Mouse (Mus musculus) urinary bladder, postnatal 25 days (tissue): ENCODE results near the gene Rbbp8nl.
A peak's percentile ranks its signal among the peaks of the same experiment; 100 is the strongest.
"Not testable (repeated sequence)": the region's sequence is repeated elsewhere in the genome, so short reads cannot be mapped to it uniquely, and the experiment has no call there.

Source experiments
- DNase-seq: peaks from one replicate; pipeline ENCODE4 v3.0.0; 2022; ENCODE audit warnings: low spot score

Gene Rbbp8nl

DNA sequence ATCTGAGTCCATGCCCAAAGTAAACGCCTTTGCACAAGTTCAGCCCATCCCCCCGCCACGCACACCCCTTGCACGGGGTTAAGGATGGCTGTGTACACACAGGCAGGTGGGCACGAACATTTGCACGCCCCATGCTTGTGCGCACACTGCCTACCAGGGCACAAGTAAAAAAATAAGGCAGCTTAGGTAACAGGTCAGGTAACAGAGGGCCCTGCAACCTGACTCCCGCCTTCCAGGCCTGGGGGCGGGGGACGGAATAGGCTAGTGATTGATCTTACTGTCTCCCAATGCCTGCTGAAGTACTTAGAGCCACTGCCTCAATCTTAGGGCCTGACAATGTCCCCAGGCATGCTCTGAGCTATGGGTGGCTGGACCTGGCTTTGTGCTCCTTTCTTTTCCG lies 713 bp downstream of the Rbbp8nl start:
- DNase-seq, result no peak

- DNase-seq, result no peak
Measured at GRCm38 (mm10) chr2:180279321-180279720, 10.4 kb downstream of the Rbbp8nl start.

DNA sequence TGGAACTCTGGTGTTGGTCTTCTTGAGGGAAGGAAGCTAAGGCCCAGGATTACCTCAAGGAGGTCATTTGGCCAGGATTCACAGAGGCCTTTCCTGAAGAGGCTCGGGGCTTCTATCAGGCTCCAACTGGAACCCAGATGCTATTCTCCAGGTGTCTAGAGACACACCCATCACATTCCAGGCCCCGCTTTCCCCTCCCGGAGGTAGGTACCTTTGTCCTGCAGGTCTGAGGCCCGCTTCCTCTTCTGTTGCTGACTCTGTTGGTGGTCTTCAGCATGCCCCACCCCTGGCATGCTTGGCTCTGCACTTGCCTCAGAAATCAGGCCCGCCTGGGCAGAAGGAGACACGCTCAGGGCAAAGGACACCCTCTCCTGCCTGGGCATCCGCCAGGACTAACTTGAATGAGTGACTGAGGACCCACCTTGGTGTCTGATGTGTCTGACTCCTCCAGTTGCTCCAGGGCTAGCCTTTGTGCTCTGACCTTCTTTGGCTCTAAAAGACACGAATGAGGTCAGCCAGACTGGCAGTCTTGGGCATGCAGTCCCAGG lies 11.8 kb downstream of the Rbbp8nl start:
- no peak for DNase-seq

DNA sequence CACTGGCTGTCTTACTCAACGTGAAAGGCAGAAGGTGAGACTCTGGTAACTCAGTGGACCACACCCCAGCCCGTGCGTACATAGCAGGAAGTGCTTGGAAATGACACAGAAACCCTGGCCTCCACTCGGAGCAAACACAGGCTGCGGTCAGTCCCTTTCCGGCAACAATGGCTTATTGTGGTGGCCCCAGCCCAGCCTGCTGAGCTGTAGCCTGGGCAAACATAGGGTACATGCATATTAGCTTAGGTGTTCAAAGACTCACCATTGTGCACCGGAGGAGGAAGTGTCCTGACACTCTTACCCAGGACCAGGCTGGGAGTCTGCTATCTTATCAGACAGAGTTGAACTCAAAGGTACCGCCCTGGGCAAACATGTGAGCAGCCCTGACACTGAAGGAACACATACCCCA lies 12.8 kb downstream of the Rbbp8nl start:
- no peak for DNase-seq

DNA sequence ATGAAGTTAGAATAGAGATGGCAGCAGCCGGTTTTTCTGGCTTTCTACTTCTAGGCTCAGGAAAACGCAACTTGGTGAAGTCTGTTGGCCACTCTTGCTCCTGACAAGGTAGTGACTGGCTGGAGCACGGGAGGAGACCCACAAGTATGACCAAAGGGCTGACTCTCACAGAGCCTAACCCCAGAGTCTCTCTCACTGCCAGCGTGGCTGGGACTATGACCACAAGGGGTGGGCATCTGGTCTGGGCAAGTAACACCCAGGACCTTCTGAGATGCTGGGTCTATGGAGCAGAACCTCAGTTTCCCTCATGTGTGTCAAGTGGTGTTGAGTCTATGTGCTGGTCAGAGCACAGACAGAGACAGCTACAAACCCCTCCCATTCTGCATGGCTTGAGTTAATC lies 13.3 kb downstream of the Rbbp8nl start:
- no peak for DNase-seq

DNA sequence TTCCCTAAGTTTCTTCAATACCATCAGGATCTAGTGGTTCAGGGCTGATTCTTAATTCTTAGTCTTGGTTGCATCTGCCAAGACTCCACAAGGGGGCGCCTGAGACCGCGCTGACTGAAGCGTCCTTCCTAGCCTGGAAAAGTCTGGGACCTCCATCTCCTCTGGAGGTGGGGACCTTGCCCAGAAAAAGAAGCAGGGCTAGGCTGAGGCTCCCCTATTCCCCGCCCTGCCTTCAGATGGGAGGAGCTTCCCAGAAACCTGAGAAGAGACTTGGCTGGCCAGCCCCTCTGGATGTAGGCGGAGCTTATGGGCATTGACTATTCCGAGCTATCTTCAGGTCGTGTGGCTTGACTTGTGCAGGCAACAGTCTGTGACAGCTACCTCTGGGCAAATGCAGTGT lies 13.8 kb downstream of the Rbbp8nl start:
- peak; percentile 82 for DNase-seq

DNA sequence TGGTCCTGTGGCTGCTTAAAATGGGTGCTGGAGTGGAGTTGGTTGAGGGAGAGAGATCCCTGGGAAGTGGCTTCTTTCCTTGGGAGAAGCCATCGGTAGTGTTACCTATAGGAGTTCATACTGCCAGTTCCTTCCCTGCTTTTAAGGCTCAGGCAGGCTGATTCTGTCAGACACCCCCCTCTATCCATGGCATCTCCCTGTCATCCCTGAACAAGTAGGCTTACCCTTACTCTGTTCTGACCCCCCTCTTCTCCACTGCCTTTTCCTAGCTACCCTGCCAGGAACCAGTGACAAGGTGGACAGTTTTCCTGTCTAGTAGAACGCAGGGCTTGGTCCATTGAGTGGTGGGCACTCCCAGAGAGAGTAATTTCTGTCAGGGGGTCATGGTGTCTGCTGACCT lies 15.2 kb downstream of the Rbbp8nl start:
- DNase-seq, result no peak

- peak; percentile 77 for DNase-seq
Measured at GRCm38 (mm10) chr2:180273394-180274244, 16.1 kb downstream of the Rbbp8nl start, which contains the start of gene Cables2. TSS of gene Cables2 (minus strand) at chr2:180273496.

DNA sequence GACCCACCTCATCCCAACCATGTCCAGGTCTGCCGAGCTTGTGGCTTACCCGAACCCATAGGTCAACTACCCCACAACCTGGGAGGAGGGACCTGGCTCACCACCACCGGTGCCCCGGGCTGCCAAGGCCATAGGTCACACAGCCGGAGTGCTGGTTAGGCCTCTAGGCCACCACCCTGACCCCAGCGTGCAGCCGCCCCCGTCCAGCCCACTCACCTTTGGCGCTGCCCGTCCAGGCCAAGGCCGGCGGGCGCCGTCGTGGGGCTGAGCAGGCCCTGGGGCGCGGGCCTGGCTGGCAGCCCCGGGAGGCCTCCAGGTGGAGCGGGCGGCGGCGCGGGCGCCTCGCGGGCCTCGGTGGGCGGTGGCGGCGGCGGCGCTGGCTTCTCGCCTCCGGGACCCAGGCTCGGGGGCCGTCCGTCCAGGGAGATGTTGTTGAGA lies 16.8 kb downstream of the Rbbp8nl start:
- DNase-seq, result no peak

DNA sequence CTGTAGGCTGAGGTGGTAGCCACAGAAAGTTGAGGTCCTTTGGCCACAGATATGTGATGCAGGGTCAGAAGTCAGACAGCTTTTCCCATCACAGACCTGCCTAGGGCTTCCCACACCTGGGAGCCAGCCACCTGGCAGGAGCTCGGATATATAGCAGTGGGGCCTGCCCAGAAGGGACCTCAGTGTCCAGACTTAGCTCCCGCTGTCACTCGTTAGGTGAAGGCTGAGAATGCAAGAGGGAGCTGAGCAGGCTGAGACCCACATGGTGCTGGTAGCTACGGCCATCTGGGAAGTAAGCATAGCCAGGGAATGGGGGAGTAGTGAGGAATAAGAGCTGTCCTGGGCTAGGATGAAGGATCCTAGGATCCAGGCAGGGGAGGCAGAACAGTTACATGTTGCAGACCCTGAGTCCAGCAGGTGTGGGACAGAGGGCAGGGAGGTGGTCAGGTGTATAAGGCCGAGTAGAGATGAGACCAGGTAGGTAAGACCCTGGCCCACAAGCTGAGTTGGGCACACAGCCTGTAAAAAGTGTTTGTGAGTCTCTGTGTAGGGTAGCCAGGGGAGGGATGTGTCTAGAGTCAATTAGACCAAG lies 17.8 kb downstream of the Rbbp8nl start:
- no peak for DNase-seq

- DNase-seq, result no peak
Measured at GRCm38 (mm10) chr2:180270537-180271255, 19.0 kb downstream of the Rbbp8nl start.

GRCm38 (mm10) chr2:180269329-180269728 lies 20.4 kb downstream of the Rbbp8nl start:
- no peak for DNase-seq

GRCm38 (mm10) chr2:180267955-180268354 lies 21.7 kb downstream of the Rbbp8nl start:
- DNase-seq, result no peak

DNA sequence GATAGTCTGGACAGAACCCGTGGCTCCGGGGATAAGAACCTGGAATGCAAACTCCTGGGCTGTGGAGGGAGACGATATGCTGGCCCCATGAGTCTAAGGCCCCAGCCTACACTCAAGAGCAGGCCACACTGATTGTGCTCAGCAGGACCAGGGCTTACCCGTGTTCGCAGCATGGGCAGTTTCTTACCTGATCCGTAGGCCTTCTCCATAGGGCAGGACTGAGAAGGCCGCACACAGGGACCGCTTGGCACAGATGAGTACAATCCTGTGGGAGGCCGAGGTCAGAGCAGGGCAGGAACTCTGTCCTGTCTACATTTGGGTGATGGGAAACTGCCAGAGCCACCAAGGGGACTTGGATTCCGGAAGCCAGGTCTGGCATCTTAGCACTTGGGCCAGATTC lies 26.8 kb downstream of the Rbbp8nl start:
- no peak for DNase-seq

DNA sequence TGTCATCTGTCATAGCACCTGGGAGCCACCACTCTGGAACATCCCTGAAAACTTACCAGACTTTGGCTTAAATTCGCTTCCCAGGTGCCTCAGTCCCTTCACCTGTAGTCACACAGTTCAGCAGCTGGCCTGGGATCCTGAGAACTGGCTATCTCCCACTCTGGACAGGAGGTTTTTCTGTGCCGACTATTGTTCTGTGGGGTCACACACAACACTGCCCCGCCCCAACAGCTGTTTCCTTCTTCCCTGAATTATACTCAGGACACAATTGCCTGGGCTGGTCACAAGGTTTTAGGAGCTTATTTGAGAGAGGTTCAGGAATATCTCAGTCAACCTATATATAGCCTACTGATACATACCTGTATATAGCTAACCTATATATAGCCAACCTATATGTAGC lies 27.2 kb downstream of the Rbbp8nl start:
- DNase-seq, result no peak

- DNase-seq, result no peak
Measured at GRCm38 (mm10) chr2:180261901-180262300, 27.8 kb downstream of the Rbbp8nl start.

DNA sequence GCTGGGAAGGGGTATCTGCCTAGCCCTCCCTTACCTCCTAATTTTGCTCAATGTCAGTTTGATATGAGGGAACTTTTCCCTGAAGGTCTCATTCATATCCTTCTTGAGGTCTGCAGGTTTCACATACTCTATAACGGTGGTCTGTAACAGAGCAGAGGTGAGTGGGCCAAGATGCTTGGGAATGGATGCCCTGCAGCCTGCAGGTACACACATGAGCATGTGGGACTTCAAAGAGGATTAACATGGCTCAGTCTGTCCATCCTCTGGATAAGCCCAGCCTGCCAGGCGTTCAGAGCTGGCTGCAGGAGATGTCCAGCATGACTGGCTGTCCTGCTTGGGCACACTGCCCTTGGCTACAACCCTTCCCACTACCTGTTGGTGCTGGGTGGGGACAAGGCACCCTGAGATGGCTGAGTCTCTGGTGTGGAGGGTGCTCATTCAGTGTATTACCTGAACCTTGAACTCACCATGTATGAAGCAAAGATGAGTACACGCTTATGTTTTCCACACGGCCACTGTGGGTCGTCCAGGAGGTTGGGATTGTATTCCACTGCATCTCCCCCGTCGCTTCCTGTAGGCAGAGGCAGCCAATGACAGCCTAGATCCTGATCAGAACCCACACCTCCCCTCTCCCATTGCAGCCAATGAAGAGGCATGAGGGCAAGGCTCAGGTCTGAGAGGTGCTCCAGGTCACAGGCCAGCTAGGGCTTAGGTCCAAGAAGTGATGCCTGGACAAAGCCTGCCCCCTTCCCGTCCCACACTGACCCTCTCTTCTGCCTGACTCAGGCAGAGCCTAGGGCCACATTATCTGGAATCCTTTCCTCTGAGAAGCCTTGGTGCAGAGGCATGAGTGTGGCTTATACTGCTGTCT lies 28.8 kb downstream of the Rbbp8nl start:
- DNase-seq, result no peak

- DNase-seq, result not testable (repeated sequence)
Measured at GRCm38 (mm10) chr2:180259826-180260609, 29.7 kb downstream of the Rbbp8nl start.

GRCm38 (mm10) chr2:180258951-180259484 lies 30.7 kb downstream of the Rbbp8nl start:
- DNase-seq, result not testable (repeated sequence)
